Mouse (Mus musculus) cerebellum, adult (tissue): ENCODE results near the gene Cyp2c38.
"Not testable (repeated sequence)": the region's sequence is repeated elsewhere in the genome, so short reads cannot be mapped to it uniquely, and the experiment has no call there.

ENCODE experiments used
- ATAC-seq: cut with Nextera tagmentation; 2 replicates; pipeline ENCODE4 v1.9.2; 2017; ENCODE audit warnings: mild to moderate bottlenecking, moderate library complexity, mixed read lengths; ENCODE audit not compliant: insufficient number of reproducible peaks, low FRiP score, low TSS enrichment

The Cyp2c38 gene

DNA sequence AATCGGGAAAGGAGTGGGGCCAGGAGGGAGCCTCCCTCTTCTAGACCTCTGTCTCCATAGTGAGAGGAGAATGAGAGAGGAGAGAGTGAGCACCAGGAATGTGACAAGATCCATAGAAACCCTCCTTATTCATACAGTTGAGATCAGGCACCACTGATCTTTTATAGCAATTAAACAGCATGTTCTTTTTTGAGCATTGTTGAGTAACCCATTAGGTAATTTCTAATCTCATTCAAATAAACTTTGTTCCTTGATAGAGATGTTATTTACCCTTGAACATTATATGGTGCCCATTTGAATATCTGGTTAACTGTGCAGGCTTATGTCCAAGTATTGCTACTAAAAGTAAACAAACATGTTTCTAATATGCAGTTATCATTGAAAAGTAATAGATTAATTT, at the start of gene Cyp2c38:
Cyp2c38 (minus strand) TSS at position 135 of the 400 bp plus-strand sequence.
- no peak for ATAC-seq

DNA sequence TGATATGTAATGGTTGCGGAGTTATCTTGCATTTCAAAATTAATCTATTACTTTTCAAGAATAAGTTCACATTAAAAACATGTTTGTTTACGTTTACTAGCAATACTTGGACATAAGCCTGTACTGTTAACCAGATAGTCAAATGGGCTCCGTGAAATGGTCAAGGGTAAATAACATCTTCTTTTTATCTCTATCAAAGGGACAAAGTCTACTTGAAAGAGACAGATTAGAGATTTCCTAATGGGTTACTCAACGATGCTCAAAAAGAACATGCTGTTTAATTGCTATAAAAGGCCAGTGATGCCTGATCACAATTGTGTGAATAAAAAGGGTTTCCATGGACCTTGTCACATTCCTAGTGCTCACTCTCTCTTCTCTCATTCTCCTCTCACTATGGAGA, 47.7 kb upstream of the Cyp2c38 start, which contains the start of gene Cyp2c39:
Cyp2c39 (plus strand) TSS at position 329 of the 400 bp plus-strand sequence.
- ATAC-seq, result no peak

DNA sequence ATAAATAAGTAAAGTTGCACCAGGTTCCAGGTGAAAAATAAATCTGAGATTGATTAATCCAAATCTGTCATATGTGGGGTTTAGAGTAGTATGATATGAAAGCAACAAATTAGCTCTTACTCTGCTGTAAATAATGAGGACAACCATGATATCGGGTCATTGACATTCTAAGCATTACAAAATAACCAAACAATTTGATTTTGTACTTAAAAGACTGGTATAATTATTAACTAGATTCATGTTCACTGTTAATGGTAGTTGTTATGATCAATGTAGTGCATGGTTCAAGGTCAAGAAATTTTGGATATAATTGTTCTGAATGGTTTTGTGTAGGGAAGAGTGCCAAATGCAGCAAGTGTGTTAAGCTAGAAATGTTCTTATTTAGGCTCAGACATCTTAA, 46.7 kb upstream of the Cyp2c38 start:
- no peak for ATAC-seq

DNA sequence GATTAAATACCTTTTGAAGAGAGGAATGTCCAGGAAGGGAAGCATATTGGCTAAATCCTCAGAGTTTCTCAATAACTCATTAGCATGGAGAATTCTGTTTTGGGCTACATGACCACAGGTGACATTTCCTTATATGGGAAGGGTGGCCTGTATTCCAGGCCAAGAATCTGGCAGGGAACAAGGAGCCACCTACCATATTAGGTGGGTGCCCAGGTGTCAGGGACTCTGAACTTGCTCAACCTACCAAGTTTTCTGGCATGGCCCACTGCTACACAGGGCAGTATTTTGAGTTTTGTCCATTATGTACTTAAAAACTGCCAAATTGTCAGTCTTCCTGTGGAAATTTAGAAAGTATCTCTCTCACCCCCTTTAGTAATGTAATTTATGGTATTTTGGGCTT, 43.5 kb upstream of the Cyp2c38 start:
- no peak for ATAC-seq

DNA sequence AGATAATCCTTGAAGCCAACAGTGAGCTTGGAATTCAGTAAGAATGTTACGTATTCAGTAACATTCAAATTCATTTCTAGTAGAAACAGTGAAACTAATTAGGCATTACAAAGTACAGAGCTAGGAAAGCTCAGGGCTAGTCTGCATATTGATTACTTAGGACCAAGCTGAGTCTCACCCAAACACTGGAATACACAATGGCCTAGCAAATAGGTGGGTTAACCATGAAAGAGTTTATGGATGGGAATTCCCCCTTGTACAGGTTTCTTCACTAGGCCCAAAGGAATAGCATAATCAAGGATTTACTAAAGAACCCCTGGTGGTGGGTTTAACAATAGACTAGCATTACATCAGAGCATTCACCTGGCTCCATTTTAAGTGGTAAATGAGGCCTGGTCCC, 21.1 kb upstream of the Cyp2c38 start:
- ATAC-seq, result not testable (repeated sequence)

DNA sequence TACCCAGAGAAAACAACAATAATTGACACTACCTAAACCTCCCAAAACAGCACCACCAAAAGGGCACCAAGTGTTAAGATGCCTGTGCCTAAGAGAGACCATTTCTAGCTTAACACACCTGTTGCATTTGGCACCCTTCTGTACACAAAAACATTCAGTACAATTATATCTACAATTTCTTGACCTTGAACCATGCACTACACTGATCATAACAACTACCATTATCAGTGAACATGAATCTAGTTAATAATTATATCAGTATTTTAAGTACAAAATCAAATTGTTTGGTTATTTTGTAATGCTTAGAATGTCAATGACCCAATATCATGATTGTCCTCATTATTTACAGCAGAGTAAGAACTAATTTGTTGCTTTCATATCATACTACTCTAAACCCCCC, 1.0 kb upstream of the Cyp2c38 start:
- no peak for ATAC-seq
